Mouse (Mus musculus): ENCODE data around the gene Foxe3. TPM values are rescaled to one million over a fixed set of nuclear protein-coding genes. Genes with fewer than 3 reads are reported as not detected.

Gene Foxe3
- total RNA-seq, 1 experiment = not detected

DNA sequence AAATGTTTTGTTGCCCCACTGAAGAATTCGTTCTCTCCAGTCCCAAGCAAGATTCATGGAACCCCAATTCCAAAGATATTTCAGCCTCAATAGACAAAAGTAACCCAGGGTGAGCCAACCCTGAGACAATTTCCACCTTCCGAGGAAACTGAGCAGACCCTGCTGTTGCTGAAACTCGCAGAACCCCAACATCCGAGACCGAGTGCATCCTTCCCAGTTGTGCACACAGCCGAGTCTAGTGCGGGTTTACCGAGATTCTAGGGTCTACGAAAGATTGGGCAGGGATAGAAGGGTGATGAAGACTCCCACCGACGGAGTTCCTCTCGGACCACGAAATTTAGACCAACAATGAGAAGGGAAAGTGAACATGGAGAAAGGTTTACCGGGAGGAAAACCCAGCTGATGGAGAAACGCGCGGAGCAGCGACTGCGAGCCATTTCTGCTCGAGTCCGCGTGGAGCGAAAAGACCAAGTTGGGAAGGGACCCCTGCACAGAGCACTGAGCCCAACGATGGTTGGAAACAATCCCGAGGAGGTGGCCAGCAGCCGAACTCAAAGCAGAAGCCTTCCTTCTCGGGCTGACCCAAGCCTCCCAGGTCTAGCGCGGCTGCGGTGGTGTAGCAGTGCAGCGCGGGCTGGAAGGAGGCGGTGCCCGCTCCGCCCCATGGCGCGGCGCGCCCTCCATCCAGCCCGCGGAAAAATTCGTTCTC lies 24.0 kb downstream of the Foxe3 start:
- H3K9ac ChIP-seq (ENCODE audit: insufficient read depth, low read depth, low read length, poor library complexity, severe bottlenecking) = no peak overlapping the region
- TF ChIP-seq HCFC1 (IDR thresholded peaks at IDR 0.05; ENCODE audit: borderline replicate concordance, insufficient read depth, low read length) (no peak), ZNF384 (IDR thresholded peaks at IDR 0.05; ENCODE audit: low read depth, low read length) (no peak), MAFK (IDR thresholded peaks at IDR 0.05; ENCODE audit: insufficient read depth, low read depth, low read length) (no peak), ZC3H11A (IDR thresholded peaks at IDR 0.05; ENCODE audit: borderline replicate concordance, low read depth, low read length) (no peak)

GRCm38 (mm10) chr4:114900866-114901642 lies 24.8 kb downstream of the Foxe3 start:
- peaks cover 0 to 5% of the 10 kb centered on the region in 2 experiments; a peak in 2 of 4 replicates for H3K4me1 ChIP-seq (ENCODE audit: control insufficient read depth in 2 of 2, insufficient read depth in 2 of 2, low read length in 2 of 2, poor library complexity in 1 of 2)
- no peaks in the 10 kb centered on the region for H3K36me3 ChIP-seq (ENCODE audit: control insufficient read depth, insufficient read depth, low read length, poor library complexity, severe bottlenecking)
- TF ChIP-seq CHD2 (IDR thresholded peaks at IDR 0.05; ENCODE audit: low read depth, low read length) (no peak), MAFK (IDR thresholded peaks at IDR 0.05; ENCODE audit: insufficient read depth, low read depth, low read length) (no peak), ZNF384 (IDR thresholded peaks at IDR 0.05; ENCODE audit: low read depth, low read length) (no peak), ZC3H11A (IDR thresholded peaks at IDR 0.05; ENCODE audit: borderline replicate concordance, low read depth, low read length) (no peak), HCFC1 (IDR thresholded peaks at IDR 0.05; ENCODE audit: borderline replicate concordance, insufficient read depth, low read length) (no peak)
- H3K27ac ChIP-seq (ENCODE audit: insufficient read depth, low read depth, low read length, poor library complexity, severe bottlenecking) = no peak overlapping the region
- H3K4me3 ChIP-seq (ENCODE audit: insufficient read depth in 1 of 2, low read depth in 1 of 2, low read length in 2 of 2, poor library complexity in 1 of 2, severe bottlenecking in 1 of 2) = no peak overlapping the region
- H3K9ac ChIP-seq (ENCODE audit: insufficient read depth, low read depth, low read length, poor library complexity, severe bottlenecking) = no peak overlapping the region
- H3K9me3 ChIP-seq (ENCODE audit: control insufficient read depth, insufficient read depth, low read depth, low read length) = no peaks in the 10 kb centered on the region
- in situ Hi-C loops (cut with MboI; ENCODE audit: low sequenced_read_pairs in 2 of 2, unreplicated experiment in 2 of 2) = loop anchor here (10.0 to 25.0 kb wide), 4 partner anchors 239 to 1036 kb away; partner anchors contain the start of genes Dmbx1 (in 2 of the 2) and Trabd2b (in 1 of the 2)
- DNase-seq (ENCODE audit: low read depth, low spot score) = no peak

More for the DNA sequence above, 24.0 kb downstream of the Foxe3 start:
- H3K4me3 ChIP-seq (ENCODE audit: insufficient read depth in 1 of 2, low read depth in 1 of 2, low read length in 2 of 2, poor library complexity in 1 of 2, severe bottlenecking in 1 of 2) = peak overlapping the region in 1 of 2 experiments; percentile 10; a peak in 2 of 4 replicates
- H3K36me3 ChIP-seq (ENCODE audit: control insufficient read depth, insufficient read depth, low read length, poor library complexity, severe bottlenecking) = no peaks in the 10 kb centered on the region
- no peak overlapping the region for H3K27ac ChIP-seq (ENCODE audit: insufficient read depth, low read depth, low read length, poor library complexity, severe bottlenecking)
- peaks cover 0 to 5% of the 10 kb centered on the region in 2 experiments; a peak in 2 of 4 replicates for H3K4me1 ChIP-seq (ENCODE audit: control insufficient read depth in 2 of 2, insufficient read depth in 2 of 2, low read length in 2 of 2, poor library complexity in 1 of 2)
- H3K9me3 ChIP-seq (ENCODE audit: control insufficient read depth, insufficient read depth, low read depth, low read length) = no peaks in the 10 kb centered on the region
- in situ Hi-C loops (cut with MboI; ENCODE audit: low sequenced_read_pairs in 2 of 2, unreplicated experiment in 2 of 2) = loop anchor here (10.0 to 25.0 kb wide), 4 partner anchors 239 to 1036 kb away; partner anchors contain the start of genes Dmbx1 (in 2 of the 2) and Trabd2b (in 1 of the 2)
- no peak for DNase-seq (ENCODE audit: low read depth, low spot score)

DNA sequence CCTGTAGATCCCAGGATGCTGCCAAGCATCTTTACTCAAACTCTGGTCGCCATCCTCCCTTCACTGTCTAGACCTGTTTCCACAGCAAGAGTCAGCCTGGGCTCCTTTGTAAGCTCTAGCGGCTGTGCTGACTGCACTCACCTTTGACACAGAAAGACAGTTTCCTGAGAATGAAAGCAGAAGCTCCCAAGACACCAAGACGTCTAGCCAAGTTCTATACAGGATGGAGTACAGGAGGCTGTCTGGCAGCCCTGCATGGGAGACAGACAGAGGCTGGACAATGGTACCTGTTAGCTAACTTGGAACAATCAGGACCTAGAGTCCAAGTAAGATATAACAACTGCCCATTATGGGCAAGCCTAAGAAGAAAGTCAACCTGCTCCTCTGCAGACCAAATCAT lies 25.9 kb downstream of the Foxe3 start:
- Histone ChIP-seq H3K36me3 (ENCODE audit: control insufficient read depth, insufficient read depth, low read length, poor library complexity, severe bottlenecking) (no peaks in the 10 kb centered on the region), H3K9ac (ENCODE audit: insufficient read depth, low read depth, low read length, poor library complexity, severe bottlenecking) (no peak overlapping the region), H3K9me3 (ENCODE audit: control insufficient read depth, insufficient read depth, low read depth, low read length) (no peaks in the 10 kb centered on the region), H3K27ac (ENCODE audit: insufficient read depth, low read depth, low read length, poor library complexity, severe bottlenecking) (no peak overlapping the region), H3K4me1 (ENCODE audit: control insufficient read depth in 2 of 2, insufficient read depth in 2 of 2, low read length in 2 of 2, poor library complexity in 1 of 2) (peaks cover 0 to 5% of the 10 kb centered on the region in 2 experiments; a peak in 2 of 4 replicates), H3K4me3 (ENCODE audit: insufficient read depth in 1 of 2, low read depth in 1 of 2, low read length in 2 of 2, poor library complexity in 1 of 2, severe bottlenecking in 1 of 2) (no peak overlapping the region)
- TF ChIP-seq MAFK (IDR thresholded peaks at IDR 0.05; ENCODE audit: insufficient read depth, low read depth, low read length) = no peak
- no peak for TF ChIP-seq CHD2 (IDR thresholded peaks at IDR 0.05; ENCODE audit: low read depth, low read length)
- TF ChIP-seq ZNF384 (IDR thresholded peaks at IDR 0.05; ENCODE audit: low read depth, low read length) = no peak
- TF ChIP-seq ZC3H11A (IDR thresholded peaks at IDR 0.05; ENCODE audit: borderline replicate concordance, low read depth, low read length) = no peak
- TF ChIP-seq HCFC1 (IDR thresholded peaks at IDR 0.05; ENCODE audit: borderline replicate concordance, insufficient read depth, low read length) = no peak
- no peak for DNase-seq (ENCODE audit: low read depth, low spot score)
- in situ Hi-C loops (cut with MboI; ENCODE audit: low sequenced_read_pairs in 2 of 2, unreplicated experiment in 2 of 2) = loop anchor here (10.0 to 25.0 kb wide), 4 partner anchors 238 to 1037 kb away; partner anchors contain the start of genes Dmbx1 (in 2 of the 2) and Trabd2b (in 1 of the 2)

- no peaks in the 10 kb centered on the region for H3K9me3 ChIP-seq (ENCODE audit: control insufficient read depth, insufficient read depth, low read depth, low read length)
- DNase-seq (ENCODE audit: low read depth, low spot score) = no peak
- in situ Hi-C loops (cut with MboI; ENCODE audit: low sequenced_read_pairs in 2 of 2, unreplicated experiment in 2 of 2) = no loop called here
Observed at GRCm38 (mm10) chr4:114897853-114898252, 28.0 kb downstream of the Foxe3 start.

More at GRCm38 (mm10) chr4:114897853-114898252, 28.0 kb downstream of the Foxe3 start:
- Histone ChIP-seq H3K27ac (ENCODE audit: insufficient read depth, low read depth, low read length, poor library complexity, severe bottlenecking) (no peak overlapping the region), H3K36me3 (ENCODE audit: control insufficient read depth, insufficient read depth, low read length, poor library complexity, severe bottlenecking) (no peaks in the 10 kb centered on the region), H3K9ac (ENCODE audit: insufficient read depth, low read depth, low read length, poor library complexity, severe bottlenecking) (no peak overlapping the region), H3K4me1 (ENCODE audit: control insufficient read depth in 2 of 2, insufficient read depth in 2 of 2, low read length in 2 of 2, poor library complexity in 1 of 2) (peaks cover 0 to 5% of the 10 kb centered on the region in 2 experiments; a peak in 2 of 4 replicates), H3K4me3 (ENCODE audit: insufficient read depth in 1 of 2, low read depth in 1 of 2, low read length in 2 of 2, poor library complexity in 1 of 2, severe bottlenecking in 1 of 2) (no peak overlapping the region)
- no peak for TF ChIP-seq HCFC1 (IDR thresholded peaks at IDR 0.05; ENCODE audit: borderline replicate concordance, insufficient read depth, low read length)
